Mouse (Mus musculus): Measurements from ENCODE around the gene Utrn.

DNA sequence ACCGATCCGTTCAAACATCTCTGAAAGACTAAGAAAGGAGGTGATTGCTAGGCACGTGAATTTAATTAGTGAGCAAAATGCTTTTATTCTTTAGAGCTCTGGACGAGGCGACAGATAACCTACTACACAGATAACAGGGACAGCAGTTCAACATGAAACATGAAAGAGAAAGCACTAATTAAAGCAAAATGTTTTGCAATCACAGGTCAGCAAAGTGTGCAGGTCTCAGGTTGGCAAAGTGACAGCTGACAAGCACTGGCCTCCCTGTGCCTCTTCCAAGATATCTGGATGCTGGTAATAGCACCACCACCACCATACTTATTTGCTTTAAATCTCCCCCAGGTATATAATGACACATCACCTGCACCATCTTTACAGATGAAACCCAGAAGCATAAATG, 223.0 kb downstream of the Utrn start:
- TF ChIP-seq POLR2A (IDR thresholded peaks at IDR 0.05; ENCODE audit: extremely low read depth, insufficient read depth, low read length) (no peak), CTCF (IDR thresholded peaks at IDR 0.05; ENCODE audit: extremely low read depth, insufficient read depth, low read length) (no peak)

Data from cortical plate, adult 2 months (tissue).